Mouse (Mus musculus): ENCODE measurements around the gene Gm49354.
"Not testable (repeated sequence)": the region's sequence is repeated elsewhere in the genome, so short reads cannot be mapped to it uniquely, and the experiment has no call there.

Gene Gm49354

DNA sequence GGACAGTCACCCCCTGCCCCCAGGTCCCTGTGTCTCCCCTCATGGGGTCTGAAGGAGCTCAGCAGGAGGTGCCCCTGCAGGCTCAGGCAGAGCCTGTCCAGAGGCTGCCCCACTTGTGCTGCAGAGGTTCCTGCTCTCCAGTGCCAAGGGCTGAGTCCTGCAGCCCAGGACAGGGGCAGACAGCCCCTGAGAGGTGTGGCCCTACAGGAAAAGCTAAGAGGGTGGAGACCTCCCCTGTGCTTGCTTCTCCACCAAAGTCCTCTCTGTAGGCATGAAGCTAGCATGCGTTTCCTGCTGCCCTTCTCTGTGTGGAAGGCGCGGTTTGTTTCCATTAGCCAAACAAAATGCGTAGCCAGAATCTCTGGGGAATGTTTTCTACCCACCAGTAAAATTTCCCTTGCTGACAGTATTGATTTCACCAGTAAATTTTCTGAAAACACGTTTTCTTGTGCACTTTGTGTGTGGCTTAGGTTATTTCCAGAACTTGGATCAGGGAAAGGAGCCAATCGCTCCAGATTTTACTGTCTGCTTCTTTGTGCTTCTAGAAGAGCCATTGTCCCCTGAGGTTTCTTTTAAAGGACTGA is 63.1 kb downstream of the Gm49354 start:
- in situ Hi-C loops (cut with MboI; ENCODE audit: low sequenced_read_pairs) = not testable (repeated sequence)

DNA sequence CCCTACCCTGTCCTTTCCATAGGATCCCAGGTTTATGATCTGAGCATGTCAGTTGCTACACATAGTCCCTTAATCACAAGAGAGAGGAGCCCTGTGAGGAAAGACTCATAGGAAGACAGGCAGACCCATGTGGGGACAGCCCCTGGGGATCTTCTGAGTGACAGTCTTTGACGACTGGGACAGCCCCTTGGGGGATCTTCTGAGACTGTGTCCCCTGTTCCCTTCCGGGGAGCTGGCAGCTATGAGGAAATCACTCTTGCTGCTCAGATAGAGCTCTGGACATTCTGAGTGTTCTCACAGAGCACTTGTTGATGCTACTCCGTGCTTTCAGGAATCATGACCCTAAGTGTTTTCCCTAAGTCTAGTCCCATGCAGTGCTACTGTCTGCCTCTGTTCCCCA is 68.3 kb downstream of the Gm49354 start:
- in situ Hi-C loops (cut with MboI; ENCODE audit: low sequenced_read_pairs) = no loop called here

DNA sequence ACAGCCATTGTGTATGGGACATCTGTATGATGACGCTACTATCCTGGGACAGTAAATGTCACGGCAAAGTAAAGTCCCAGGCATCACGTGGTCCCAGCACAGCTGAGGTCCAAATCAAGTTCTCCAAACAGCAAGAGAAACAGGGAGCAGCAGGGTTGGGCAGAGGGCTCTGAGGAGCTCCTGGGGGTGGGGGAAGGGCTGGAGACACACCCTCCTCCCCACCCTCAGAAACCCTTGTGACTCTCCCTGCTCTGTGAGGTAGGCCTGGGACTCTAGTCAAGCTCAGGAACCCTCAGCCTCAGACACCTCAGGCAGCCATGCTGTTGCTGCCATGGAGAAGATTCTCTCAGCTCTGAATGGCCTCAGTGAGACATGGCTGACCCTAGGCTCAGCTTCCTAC is 70.1 kb downstream of the Gm49354 start, which contains the start of gene Spata31d1b:
TSS of gene Spata31d1b (plus strand) at position 301 of the 400 bp plus-strand sequence.
- in situ Hi-C loops (cut with MboI; ENCODE audit: low sequenced_read_pairs) = not testable (repeated sequence)

DNA sequence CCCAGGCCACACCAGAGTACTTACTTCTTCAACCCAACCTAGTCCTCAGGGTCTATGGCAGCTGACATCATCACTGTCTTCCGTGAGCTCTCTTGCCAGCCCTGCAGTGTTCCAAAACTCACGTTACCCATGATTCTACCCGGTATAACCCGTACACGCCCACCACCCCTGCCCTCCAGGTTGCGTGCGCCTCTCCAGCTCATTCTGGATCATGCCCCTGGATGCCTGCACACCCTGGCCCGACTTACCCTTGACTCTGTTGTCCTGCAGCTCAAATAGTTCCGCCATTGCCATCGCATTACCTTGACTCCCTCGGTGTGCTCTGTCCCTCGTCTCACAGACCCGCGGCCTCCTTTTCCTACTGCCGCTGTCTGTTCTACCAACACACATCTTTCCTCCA is 71.8 kb downstream of the Gm49354 start, which contains the start of gene Spata31d1a:
TSS of gene Spata31d1a (minus strand) at position 101 of the 400 bp plus-strand sequence.
- in situ Hi-C loops (cut with MboI; ENCODE audit: low sequenced_read_pairs) = no loop called here
